8 mouse cellular contexts compared by ENCODE assay signal in genomic region chr19:54044507-54045371, GRCm38 (mm10). TPM values are rescaled to one million over a fixed set of nuclear protein-coding genes. Genes with fewer than 3 reads are reported as not detected.
A peak's percentile ranks its signal among the peaks of the same experiment; 100 is the strongest.
DNase-seq lines count a peak whose midpoint lies in the region; ATAC-seq and TF ChIP-seq lines count a peak whose summit lies in the region.

No protein-coding gene starts in this region.

- under 1% methylated on average over 59 of the region's 59 CpGs for WGBS in forebrain, embryonic 12.5 days
- 1% methylated on average over 58 of the region's 59 CpGs for WGBS in liver, embryonic 16.5 days (ENCODE audit: insufficient replicate concordance)
- WGBS in olfactory bulb, adult 2 months: under 1% methylated on average over 59 of the region's 59 CpGs

- H3K4me1 ChIP-seq in forebrain, embryonic 12.5 days: peaks cover 36% of the 10 kb centered on the region
- peaks cover 8% of the 10 kb centered on the region for H3K4me1 ChIP-seq in liver, embryonic 16.5 days (ENCODE audit: control insufficient read depth, low read depth, low read length)
- peaks cover 26% of the 10 kb centered on the region for H3K4me1 ChIP-seq in olfactory bulb, adult 2 months (ENCODE audit: control insufficient read depth, insufficient read depth, low read length)

- DNase-seq in ES-CJ7 (ENCODE audit: low read depth, low spot score): peak; percentile 82
- peak; percentile 85 for DNase-seq in brain, adult 2 months (ENCODE audit: low read depth, low spot score)
- DNase-seq in heart, postnatal 14 days: peak; percentile 54 to 66
- DNase-seq in layer of hippocampus, adult 11-12 months (ENCODE audit: low spot score): peak; percentile 80
- DNase-seq in urinary bladder, postnatal 14 days (ENCODE audit: low spot score): peak; percentile 51

- no peaks in the 10 kb centered on the region for H3K9me3 ChIP-seq in forebrain, embryonic 12.5 days
- no peaks in the 10 kb centered on the region for H3K9me3 ChIP-seq in liver, embryonic 16.5 days (replicated peaks; ENCODE audit: control insufficient read depth, low read length)

- TF ChIP-seq POLR2A in olfactory bulb, adult 2 months (IDR thresholded peaks at IDR 0.05; ENCODE audit: insufficient read depth, low read depth, low read length): no peak

- no peaks in the 10 kb centered on the region for H3K36me3 ChIP-seq in forebrain, embryonic 12.5 days (replicated peaks)
- H3K36me3 ChIP-seq in liver, embryonic 16.5 days (ENCODE audit: control insufficient read depth, insufficient read depth): no peaks in the 10 kb centered on the region

- ATAC-seq in forebrain, embryonic 12.5 days (ENCODE audit: low FRiP score): peak; percentile 90
- peak; percentile 53 for ATAC-seq in liver, embryonic 16.5 days (ENCODE audit: low read depth)

- peak overlapping the region; percentile 100 for H3K4me2 ChIP-seq in forebrain, embryonic 12.5 days
- peak overlapping the region; percentile 59 for H3K4me2 ChIP-seq in liver, embryonic 16.5 days (ENCODE audit: low read depth, low read length)

- no peak overlapping the region for H3K27ac ChIP-seq in forebrain, embryonic 12.5 days
- H3K27ac ChIP-seq in liver, embryonic 16.5 days (ENCODE audit: low read length): no peak overlapping the region
- H3K27ac ChIP-seq in olfactory bulb, adult 2 months (ENCODE audit: insufficient read depth, low read depth, low read length): no peak overlapping the region

- peaks cover 51% of the 10 kb centered on the region for H3K27me3 ChIP-seq in forebrain, embryonic 12.5 days
- peaks cover 68% of the 10 kb centered on the region for H3K27me3 ChIP-seq in liver, embryonic 16.5 days (ENCODE audit: control insufficient read depth, insufficient read depth, low read depth, low read length)

- peak overlapping the region; percentile 60 for H3K9ac ChIP-seq in forebrain, embryonic 12.5 days
- H3K9ac ChIP-seq in liver, embryonic 16.5 days (ENCODE audit: low read depth, low read length): no peak overlapping the region; the same call in 1 of the 2 replicates

- TF ChIP-seq CTCF in olfactory bulb, adult 2 months (IDR thresholded peaks at IDR 0.05; ENCODE audit: insufficient read depth, low read depth, low read length): peak; percentile 96

- intact Hi-C loops in heart, postnatal 14 days (cut with DNase I): loop anchor here (2.0 to 10.0 kb wide), 3 partner anchors 210 to 1016 kb away; no protein-coding TSS in a partner anchor

- H3K4me3 ChIP-seq in forebrain, embryonic 12.5 days (replicated peaks): peak overlapping the region; percentile 57
- H3K4me3 ChIP-seq in liver, embryonic 16.5 days (ENCODE audit: low read depth, low read length): peak overlapping the region; percentile 52
- peak overlapping the region; percentile 48 for H3K4me3 ChIP-seq in olfactory bulb, adult 2 months (ENCODE audit: insufficient read depth, low read depth, low read length)

RNA-seq across cellular contexts. Expression of gene Adra2a, which starts 0.8 kb away (rescaled TPM):
- polyA plus RNA-seq in forebrain, embryonic 12.5 days (2016; fragmentation: Nextera tagmentation; extraction: Ambion mirVana): 2.1 and 2.6 TPM in 2 replicates
- total RNA-seq in heart, postnatal 14 days (2021): under 1 TPM; 0.27 to 0.31 TPM
- 0.02 TPM in 1 of 2 replicates, not detected in the other for polyA plus RNA-seq in liver, embryonic 16.5 days (2015; fragmentation: Nextera tagmentation; extraction: Ambion mirVana)
- polyA plus RNA-seq in olfactory bulb, adult 2 months (2012; ENCODE audit: insufficient read depth, insufficient read length, low replicate concordance, missing spikeins): not detected in 2 replicates
